Mouse (Mus musculus) ES-E14 (cell line): Measurements from ENCODE around the gene Pard6a. TPM values are rescaled to one million over a fixed set of nuclear protein-coding genes. Genes with fewer than 3 reads are reported as not detected.

ENCODE experiments used
- DNase-seq: peaks from one replicate; pipeline ENCODE4 v3.0.0-alpha.2; 2013; ENCODE audit warnings: low read depth, low spot score
- H3K27ac ChIP-seq: 2 replicates; pipeline ENCODE4 v1.5.1; 2012; ENCODE audit warnings: low read depth, mild to moderate bottlenecking, low read length, moderate library complexity, mixed read lengths; ENCODE audit not compliant: poor library complexity, insufficient read depth, severe bottlenecking
- H3K36me3 ChIP-seq: 2 replicates; pipeline ENCODE4 v1.6.1; 2012; ENCODE audit warnings: mild to moderate bottlenecking, low read length, moderate library complexity, mixed read lengths; ENCODE audit not compliant: control insufficient read depth, poor library complexity, insufficient read depth, severe bottlenecking
- H3K4me1 ChIP-seq, 2 experiments: fragments of 150-350 bp in 1 of 2; sonication (generic) in 1 of 2; 2 replicates each; pipeline ENCODE4 v1.6.1; 2012; ENCODE audit warnings: low read length in 2 of 2, mild to moderate bottlenecking in 1 of 2, mixed read lengths in 1 of 2; ENCODE audit not compliant: control insufficient read depth in 2 of 2, insufficient read depth in 2 of 2, poor library complexity in 1 of 2
- H3K4me3 ChIP-seq, 2 experiments: fragments of 150-350 bp in 1 of 2; sonication (generic) in 1 of 2; 2 replicates each; pipeline ENCODE4 v1.5.1; 2012; ENCODE audit warnings: low read length in 2 of 2, low read depth in 1 of 2, mild to moderate bottlenecking in 1 of 2, mixed read lengths in 1 of 2; ENCODE audit not compliant: insufficient read depth in 1 of 2, poor library complexity in 1 of 2, severe bottlenecking in 1 of 2
- H3K9ac ChIP-seq: 2 replicates; pipeline ENCODE4 v1.6.1; 2012; ENCODE audit warnings: low read depth, mild to moderate bottlenecking, low read length, mixed read lengths; ENCODE audit not compliant: poor library complexity, insufficient read depth, severe bottlenecking
- H3K9me3 ChIP-seq: fragments of 150-350 bp; sonication (generic); 2 replicates; pipeline ENCODE4 v1.6.1; 2012; ENCODE audit warnings: low read depth, mild to moderate bottlenecking, low read length; ENCODE audit not compliant: control insufficient read depth, insufficient read depth
- CHD2 ChIP-seq: IDR thresholded peaks from 2 replicates; pipeline ENCODE4 v1.6.1; 2014; ENCODE audit warnings: mild to moderate bottlenecking, low read depth, low read length, inconsistent platforms
- HCFC1 ChIP-seq: IDR thresholded peaks from 2 replicates; pipeline ENCODE4 v1.6.1; 2012; ENCODE audit warnings: low read length, inconsistent platforms, borderline replicate concordance; ENCODE audit not compliant: insufficient read depth
- MAFK ChIP-seq: IDR thresholded peaks from 2 replicates; pipeline ENCODE4 v1.6.1; 2014; ENCODE audit warnings: mild to moderate bottlenecking, low read depth, low read length, inconsistent platforms; ENCODE audit not compliant: insufficient read depth
- ZC3H11A ChIP-seq: IDR thresholded peaks from 2 replicates; pipeline ENCODE4 v1.6.1; 2012; ENCODE audit warnings: low read depth, mild to moderate bottlenecking, inconsistent platforms, low read length, borderline replicate concordance
- ZNF384 ChIP-seq: IDR thresholded peaks from 2 replicates; pipeline ENCODE4 v1.6.1; 2012; ENCODE audit warnings: low read depth, low read length, inconsistent platforms
- in situ Hi-C, 2 experiments: fragments of 600-800 bp; cut with MboI; formaldehyde crosslinking; loops; one replicate each; pipeline ENCODE4 v1.15.1; 2025; ENCODE audit warnings: low sequenced_read_pairs in 2 of 2, inconsistent platforms in 1 of 2; ENCODE audit not compliant: unreplicated experiment in 2 of 2
- total RNA-seq: library from RNA; depleted of rRNA; stranded (reverse); fragments of 300-350 nt; gene quantifications from 2 replicates; pipeline ENCODE4 v1.2.3, GENCODE M21; 2012; rRNA removed

The Pard6a gene
- 14.3 and 14.9 TPM in 2 replicates for total RNA-seq

DNA sequence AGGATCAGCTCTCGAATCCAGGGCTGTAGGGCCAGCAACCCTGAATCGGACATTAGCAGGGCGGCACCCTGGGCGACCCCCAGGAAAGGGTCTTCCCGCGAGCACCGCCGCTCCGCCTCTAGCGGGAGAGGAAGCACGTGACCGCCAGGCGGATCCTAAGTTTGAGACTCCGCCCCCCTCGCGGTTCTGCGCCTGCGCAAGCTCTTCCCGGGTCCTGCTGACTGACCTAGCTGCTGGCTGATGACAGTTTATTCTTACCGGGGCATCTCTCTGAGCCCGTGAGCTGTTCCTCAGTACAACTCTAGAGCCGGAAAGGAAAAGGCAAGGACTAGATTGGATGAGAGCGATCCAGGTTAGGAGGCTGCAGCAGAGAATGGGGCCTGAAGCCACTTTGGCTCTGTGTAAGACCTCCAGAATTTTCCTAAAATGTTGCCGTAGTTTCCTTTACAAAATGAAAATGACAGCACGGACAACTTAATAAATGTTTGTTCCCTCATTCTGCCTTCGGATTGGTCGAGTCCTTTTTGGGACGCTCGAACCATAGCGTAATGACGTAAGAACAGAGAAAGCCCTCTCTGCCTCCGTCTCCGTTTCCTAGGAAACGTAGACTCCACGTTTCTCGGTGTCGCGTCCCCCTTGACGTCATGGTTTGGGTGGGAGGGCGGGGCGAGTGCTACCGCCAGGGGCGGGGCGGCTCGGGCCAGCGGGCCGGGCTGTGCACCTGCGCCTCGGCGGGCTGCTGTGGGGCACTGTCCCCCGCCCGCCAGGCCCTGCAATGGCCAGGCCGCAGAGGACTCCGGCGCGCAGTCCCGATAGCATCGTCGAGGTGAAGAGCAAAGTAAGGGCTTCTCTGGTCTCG is at the start of gene Pard6a, which contains the start of gene Acd:
Gene Pard6a, plus strand, starts transcription at position 183 of the 859 bp plus-strand sequence.
Gene Acd, minus strand, starts transcription at position 137 of the 859 bp plus-strand sequence.
- H3K9ac ChIP-seq, result peak within 1 kb of the TSS; percentile 87
- H3K27ac ChIP-seq, result peak within 1 kb of the TSS; percentile 92
- H3K4me3 ChIP-seq, result peak within 1 kb of the TSS; percentile 78 to 100
- no peak for TF ChIP-seq ZC3H11A
- TF ChIP-seq MAFK, result no peak
- TF ChIP-seq ZNF384, result no peak
- peak; percentile 35; the same call in 1 of the 2 replicates for TF ChIP-seq HCFC1
- TF ChIP-seq CHD2, result 0 out of 2 replicates have a peak, but pooled peaks have one; percentile 1
- H3K36me3 ChIP-seq, result peaks cover 30% of the 10 kb centered on the region
- H3K9me3 ChIP-seq, result no peaks in the 10 kb centered on the region
- peak; percentile 92 for DNase-seq
- in situ Hi-C loops, result no loop called here
- H3K4me1 ChIP-seq, result peaks cover 2 to 11% of the 10 kb centered on the region in 2 experiments; a peak in 1 of 4 replicates

- in situ Hi-C loops, result no loop called here
- peaks cover 2% of the 10 kb centered on the region for H3K36me3 ChIP-seq
- no peak overlapping the region for H3K9ac ChIP-seq
- H3K27ac ChIP-seq, result no peak overlapping the region
- TF ChIP-seq ZNF384 (no peak), MAFK (no peak), HCFC1 (no peak), ZC3H11A (no peak), CHD2 (no peak)
- H3K4me3 ChIP-seq, result no peak overlapping the region
- H3K9me3 ChIP-seq, result no peaks in the 10 kb centered on the region
- no peaks in the 10 kb centered on the region for H3K4me1 ChIP-seq
- no peak for DNase-seq
These were observed 43.3 kb upstream of the Pard6a start for GRCm38 (mm10) chr8:105657641-105658040.

- no peaks in the 10 kb centered on the region for H3K4me1 ChIP-seq
- TF ChIP-seq MAFK (no peak), ZNF384 (no peak), HCFC1 (no peak), ZC3H11A (no peak), CHD2 (no peak)
- H3K27ac ChIP-seq, result no peak overlapping the region
- no peak overlapping the region for H3K9ac ChIP-seq
- peaks cover 9% of the 10 kb centered on the region for H3K36me3 ChIP-seq
- in situ Hi-C loops, result no loop called here
- DNase-seq, result peak; percentile 44
- H3K4me3 ChIP-seq, result no peak overlapping the region
- no peaks in the 10 kb centered on the region for H3K9me3 ChIP-seq
These were observed 39.8 kb upstream of the Pard6a start for GRCm38 (mm10) chr8:105661167-105661566.

DNA sequence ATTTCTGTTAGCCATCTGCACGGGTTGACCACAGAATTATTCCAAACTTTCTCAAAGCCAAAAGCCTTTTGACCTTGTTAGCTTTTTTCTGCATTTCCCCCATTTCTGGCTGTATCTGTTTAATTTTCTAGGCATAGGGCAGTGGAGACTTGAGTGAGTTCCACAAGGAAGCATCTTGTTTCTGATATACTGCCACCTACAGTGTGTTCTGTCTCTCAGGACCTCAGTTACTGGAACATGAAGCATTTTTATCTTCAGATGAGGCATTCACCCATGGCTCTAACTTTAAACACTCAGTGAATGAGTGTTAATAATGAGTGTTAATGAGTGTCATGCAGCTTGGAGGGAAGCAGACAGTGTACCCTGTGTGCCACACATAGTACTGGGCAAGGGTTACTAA is 23.1 kb upstream of the Pard6a start:
- no peak for DNase-seq
- H3K4me3 ChIP-seq, result no peak overlapping the region
- H3K27ac ChIP-seq, result no peak overlapping the region
- no peaks in the 10 kb centered on the region for H3K4me1 ChIP-seq
- no peaks in the 10 kb centered on the region for H3K9me3 ChIP-seq
- no peak overlapping the region for H3K9ac ChIP-seq
- peaks cover 42% of the 10 kb centered on the region for H3K36me3 ChIP-seq
- in situ Hi-C loops, result no loop called here
- TF ChIP-seq HCFC1 (no peak), CHD2 (no peak), ZC3H11A (no peak), MAFK (no peak), ZNF384 (no peak)
